Mouse (Mus musculus): ENCODE data around the gene Camta2. TPM values are rescaled to one million over a fixed set of nuclear protein-coding genes. Genes with fewer than 3 reads are reported as not detected.

The Camta2 gene
- polyA plus RNA-seq, 1 experiment from 2014 or later = 12.9 TPM

DNA sequence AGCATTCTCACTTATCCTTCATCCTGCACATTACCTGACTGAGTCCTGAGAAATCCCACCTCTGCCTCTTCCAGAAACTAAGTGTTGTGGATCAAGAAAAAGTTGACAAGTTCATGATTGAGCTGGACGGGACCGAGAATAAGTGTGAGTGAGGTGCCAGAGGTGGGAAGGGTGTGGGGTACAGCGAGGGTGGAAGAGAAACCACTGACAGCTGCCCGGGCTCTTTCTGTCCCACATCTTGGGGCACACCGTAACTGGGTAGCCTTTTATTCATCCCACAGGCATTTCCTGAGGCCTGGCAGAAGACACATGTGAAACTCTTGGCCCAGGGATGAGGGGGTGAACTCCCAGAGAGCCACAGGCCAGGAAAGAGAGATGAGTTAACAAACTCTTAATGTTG, 29.4 kb downstream of the Camta2 start:
- ATAC-seq (ENCODE audit: insufficient number of reproducible peaks, low FRiP score, low TSS enrichment, low read depth) = no peak
- Histone ChIP-seq H3K9me3 (no peaks in the 10 kb centered on the region), H3K4me2 (0 out of 2 replicates have a peak overlapping the region, but pooled peaks have one; percentile 17), H3K36me3 (peaks cover 39% of the 10 kb centered on the region), H3K9ac (0 out of 2 replicates have a peak overlapping the region, but pooled peaks have one; percentile 26), H3K4me3 (0 out of 2 replicates have a peak overlapping the region, but pooled peaks have one; percentile 3), H3K4me1 (peaks cover 42% of the 10 kb centered on the region), H3K27ac (peak overlapping the region; percentile 5; the same call in 1 of the 2 replicates), H3K27me3 (no peaks in the 10 kb centered on the region)
- 68% methylated on average over 5 of the region's 5 CpGs for WGBS

GRCm38 (mm10) chr11:70657991-70658390, 29.9 kb downstream of the Camta2 start:
- Histone ChIP-seq H3K36me3 (peaks cover 33% of the 10 kb centered on the region), H3K4me2 (0 out of 2 replicates have a peak overlapping the region, but pooled peaks have one; percentile 17), H3K27me3 (no peaks in the 10 kb centered on the region), H3K4me3 (peak overlapping the region; percentile 3; the same call in 1 of the 2 replicates), H3K9ac (0 out of 2 replicates have a peak overlapping the region, but pooled peaks have one; percentile 26), H3K4me1 (peaks cover 45% of the 10 kb centered on the region), H3K27ac (peak overlapping the region; percentile 5), H3K9me3 (no peaks in the 10 kb centered on the region)
- ATAC-seq (ENCODE audit: insufficient number of reproducible peaks, low FRiP score, low TSS enrichment, low read depth) = no peak
- WGBS = 53% methylated on average over 9 of the region's 9 CpGs

DNA sequence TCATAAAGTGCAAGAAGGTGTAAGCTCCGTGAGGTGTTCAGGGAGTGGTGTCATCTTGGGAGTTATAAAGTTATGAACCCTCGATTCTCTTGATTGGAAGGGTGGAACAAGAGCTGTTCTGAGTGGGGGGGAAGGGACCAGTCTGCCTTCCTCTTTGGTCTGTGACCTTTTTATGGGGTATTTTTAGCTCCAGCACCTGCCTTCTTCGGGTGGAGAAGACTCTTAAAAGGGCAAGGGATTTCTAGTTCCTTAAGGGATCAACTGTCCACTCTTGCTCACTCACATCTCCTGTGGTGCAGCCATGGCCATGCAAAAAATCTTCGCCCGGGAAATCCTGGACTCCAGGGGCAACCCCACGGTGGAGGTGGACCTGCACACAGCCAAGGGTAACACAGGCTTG, 30.3 kb downstream of the Camta2 start:
- 0 out of 2 replicates have a peak overlapping the region, but pooled peaks have one; percentile 89 for H3K4me2 ChIP-seq

GRCm38 (mm10) chr11:70656964-70657363, 30.9 kb downstream of the Camta2 start, which contains the start of gene Eno3:
TSS of gene Eno3 (plus strand) at chr11:70657202.
- Histone ChIP-seq H3K36me3 (peaks cover 31% of the 10 kb centered on the region), H3K4me1 (peaks cover 55% of the 10 kb centered on the region), H3K9me3 (no peaks in the 10 kb centered on the region), H3K27me3 (no peaks in the 10 kb centered on the region), H3K4me3 (peak within 1 kb of the TSS; percentile 100), H3K27ac (peak within 1 kb of the TSS; percentile 99), H3K9ac (peak within 1 kb of the TSS; percentile 46), H3K4me2 (peak within 1 kb of the TSS; percentile 89)
- 17% methylated on average over 3 of the region's 3 CpGs for WGBS
- ATAC-seq (ENCODE audit: insufficient number of reproducible peaks, low FRiP score, low TSS enrichment, low read depth) = no peak

More for the DNA sequence above, 30.3 kb downstream of the Camta2 start:
- peaks cover 49% of the 10 kb centered on the region for H3K4me1 ChIP-seq
- WGBS = 40% methylated on average over 6 of the region's 6 CpGs
- H3K9ac ChIP-seq = no peak overlapping the region
- ATAC-seq (ENCODE audit: insufficient number of reproducible peaks, low FRiP score, low TSS enrichment, low read depth) = no peak
- H3K36me3 ChIP-seq = peaks cover 31% of the 10 kb centered on the region
- peak overlapping the region; percentile 100; the same call in 1 of the 2 replicates for H3K4me3 ChIP-seq
- H3K27me3 ChIP-seq = no peaks in the 10 kb centered on the region
- peak overlapping the region; percentile 99 for H3K27ac ChIP-seq
- no peaks in the 10 kb centered on the region for H3K9me3 ChIP-seq

DNA sequence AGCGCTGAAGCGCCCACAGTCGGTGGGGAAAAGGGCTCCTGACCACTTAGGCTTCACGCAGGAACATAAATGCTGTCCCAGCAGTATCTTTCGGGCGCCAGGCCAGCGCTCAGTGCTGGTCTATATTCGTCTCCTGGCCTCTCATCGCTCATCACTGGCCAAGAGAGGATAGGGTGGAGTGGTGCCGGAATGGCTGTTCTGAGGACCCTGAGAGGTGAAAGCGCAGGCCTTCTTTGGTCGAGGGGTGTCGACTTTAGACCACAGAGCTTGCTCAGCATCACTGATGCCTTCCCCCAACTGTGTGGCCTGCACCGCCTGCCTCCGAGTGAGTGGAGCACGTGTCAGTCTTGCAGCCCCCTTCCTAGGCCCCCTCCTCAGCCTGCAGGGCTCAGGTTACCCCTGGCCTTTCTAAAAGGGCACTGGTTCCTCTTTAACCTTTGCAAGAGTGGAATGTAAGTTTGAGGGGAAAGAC, 31.4 kb downstream of the Camta2 start:
- Histone ChIP-seq H3K27ac (peak overlapping the region; percentile 99), H3K36me3 (peaks cover 30% of the 10 kb centered on the region), H3K4me1 (peaks cover 59% of the 10 kb centered on the region), H3K4me3 (peak overlapping the region; percentile 100), H3K9me3 (no peaks in the 10 kb centered on the region), H3K4me2 (peak overlapping the region; percentile 89), H3K9ac (peak overlapping the region; percentile 46; the same call in 1 of the 2 replicates), H3K27me3 (no peaks in the 10 kb centered on the region)
- 0 out of 2 replicates have a peak, but pooled peaks have one; percentile 12 for ATAC-seq (ENCODE audit: insufficient number of reproducible peaks, low FRiP score, low TSS enrichment, low read depth)
- WGBS = 5% methylated on average over 16 of the region's 16 CpGs

GRCm38 (mm10) chr11:70655571-70656455, 32.1 kb downstream of the Camta2 start:
- peak overlapping the region; percentile 46 for H3K9ac ChIP-seq
- peaks cover 66% of the 10 kb centered on the region for H3K4me1 ChIP-seq
- H3K27me3 ChIP-seq = no peaks in the 10 kb centered on the region
- no peaks in the 10 kb centered on the region for H3K9me3 ChIP-seq
- peak overlapping the region; percentile 100 for H3K4me3 ChIP-seq
- peaks cover 31% of the 10 kb centered on the region for H3K36me3 ChIP-seq
- peak overlapping the region; percentile 99 for H3K27ac ChIP-seq
- peak overlapping the region; percentile 89 for H3K4me2 ChIP-seq
- under 1% methylated on average over 61 of the region's 61 CpGs for WGBS
- 0 out of 2 replicates have a peak, but pooled peaks have one; percentile 13 for ATAC-seq (ENCODE audit: insufficient number of reproducible peaks, low FRiP score, low TSS enrichment, low read depth)

GRCm38 (mm10) chr11:70654923-70655570, 32.9 kb downstream of the Camta2 start:
- Histone ChIP-seq H3K27me3 (no peaks in the 10 kb centered on the region), H3K36me3 (peaks cover 33% of the 10 kb centered on the region), H3K4me3 (peak overlapping the region; percentile 100), H3K9me3 (no peaks in the 10 kb centered on the region), H3K4me1 (peaks cover 71% of the 10 kb centered on the region), H3K27ac (peak overlapping the region; percentile 99), H3K9ac (peak overlapping the region; percentile 46), H3K4me2 (peak overlapping the region; percentile 89)
- ATAC-seq (ENCODE audit: insufficient number of reproducible peaks, low FRiP score, low TSS enrichment, low read depth) = peak; percentile 76
- 0% methylated on average over 48 of the region's 48 CpGs for WGBS

GRCm38 (mm10) chr11:70654198-70654922, 33.5 kb downstream of the Camta2 start, which contains the start of gene Pfn1:
TSS of gene Pfn1 (minus strand) at chr11:70654644.
- Histone ChIP-seq H3K9me3 (no peaks in the 10 kb centered on the region), H3K4me1 (peaks cover 76% of the 10 kb centered on the region), H3K4me3 (peak within 1 kb of the TSS; percentile 100), H3K36me3 (peaks cover 33% of the 10 kb centered on the region), H3K27me3 (no peaks in the 10 kb centered on the region), H3K27ac (peak within 1 kb of the TSS; percentile 99), H3K4me2 (peak within 1 kb of the TSS; percentile 89), H3K9ac (peak within 1 kb of the TSS; percentile 98)
- peak; percentile 30; the same call in 1 of the 2 replicates for ATAC-seq (ENCODE audit: insufficient number of reproducible peaks, low FRiP score, low TSS enrichment, low read depth)
- 0% methylated on average over 52 of the region's 61 CpGs for WGBS

- no peak for ATAC-seq (ENCODE audit: insufficient number of reproducible peaks, low FRiP score, low TSS enrichment, low read depth)
- peak overlapping the region; percentile 98 for H3K9ac ChIP-seq
- peaks cover 77% of the 10 kb centered on the region for H3K4me1 ChIP-seq
- peak overlapping the region; percentile 100 for H3K4me3 ChIP-seq
- no peaks in the 10 kb centered on the region for H3K9me3 ChIP-seq
- peaks cover 40% of the 10 kb centered on the region for H3K36me3 ChIP-seq
- H3K4me2 ChIP-seq = peak overlapping the region; percentile 89
- WGBS = under 1% methylated on average over 61 of the region's 63 CpGs
- peak overlapping the region; percentile 99 for H3K27ac ChIP-seq
- H3K27me3 ChIP-seq = no peaks in the 10 kb centered on the region
Measured at GRCm38 (mm10) chr11:70653345-70654197, 34.3 kb downstream of the Camta2 start.

DNA sequence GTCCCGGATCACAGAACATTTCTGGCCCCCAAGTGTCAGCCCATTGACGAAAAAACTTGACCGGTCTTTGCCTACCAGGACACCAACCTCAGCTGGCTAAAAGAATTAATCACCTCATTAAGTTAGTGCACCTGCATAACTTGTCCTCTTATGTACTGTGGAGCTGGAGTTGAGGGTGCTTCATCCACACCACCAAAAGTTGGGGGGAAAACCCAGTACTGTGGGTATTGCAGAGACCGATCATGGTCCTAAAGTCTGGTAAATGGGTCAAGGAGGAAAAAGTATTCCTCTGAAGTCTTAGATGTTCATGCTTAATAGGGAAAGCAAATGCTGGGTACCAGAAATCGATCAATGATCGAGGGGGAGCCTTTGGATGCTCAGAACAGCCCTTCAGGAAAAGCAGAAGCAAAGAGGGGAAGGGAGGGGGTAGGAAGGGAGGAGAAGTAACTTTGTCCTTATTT, 35.0 kb downstream of the Camta2 start:
- H3K4me3 ChIP-seq = peak overlapping the region; percentile 100
- no peak for ATAC-seq (ENCODE audit: insufficient number of reproducible peaks, low FRiP score, low TSS enrichment, low read depth)
- peaks cover 43% of the 10 kb centered on the region for H3K36me3 ChIP-seq
- H3K4me1 ChIP-seq = peaks cover 78% of the 10 kb centered on the region
- H3K4me2 ChIP-seq = peak overlapping the region; percentile 89
- peak overlapping the region; percentile 98 for H3K9ac ChIP-seq
- H3K27ac ChIP-seq = peak overlapping the region; percentile 99
- H3K9me3 ChIP-seq = no peaks in the 10 kb centered on the region
- WGBS = 41% methylated on average over 6 of the region's 6 CpGs
- H3K27me3 ChIP-seq = no peaks in the 10 kb centered on the region

Data from limb, embryonic 15.5 days (tissue).